Mouse (Mus musculus) thymus, adult 2 months (tissue): ENCODE measurements at regions not wholly inside any gene's neighbourhood (a gene's known extent, or its start where the extent isn't known, plus 50 kb on each side); places are given as distances from the start of the nearest gene placed in this dataset.

Source experiments
- DNase-seq: peaks from one replicate; pipeline ENCODE4 v3.0.0; 2021
- H3K27ac ChIP-seq: fragments of 200-500 bp; 2 replicates; pipeline ENCODE4 v1.5.1; 2012; ENCODE audit warnings: low read length, control low read depth; ENCODE audit not compliant: control insufficient read depth, insufficient read depth
- H3K27me3 ChIP-seq: fragments of 200-500 bp; 2 replicates; pipeline ENCODE4 v1.6.1; 2012; ENCODE audit warnings: mild to moderate bottlenecking, low read length, moderate library complexity, mixed read lengths; ENCODE audit not compliant: control insufficient read depth, insufficient read depth
- H3K36me3 ChIP-seq: fragments of 200-500 bp; 2 replicates; pipeline ENCODE4 v1.6.1; 2012; ENCODE audit warnings: mild to moderate bottlenecking, low read length, moderate library complexity; ENCODE audit not compliant: control insufficient read depth, insufficient read depth
- H3K4me1 ChIP-seq: fragments of 200-500 bp; replicated peaks from 2 replicates; pipeline ENCODE4 v1.6.1; 2012; ENCODE audit warnings: low read length; ENCODE audit not compliant: control insufficient read depth, insufficient read depth
- H3K4me3 ChIP-seq: fragments of 200-500 bp; 2 replicates; pipeline ENCODE4 v1.5.1; 2012; ENCODE audit warnings: mild to moderate bottlenecking, low read length, control low read depth, moderate library complexity; ENCODE audit not compliant: control insufficient read depth, insufficient read depth
- CTCF ChIP-seq: fragments of 200-500 bp; IDR thresholded peaks from 2 replicates; pipeline ENCODE4 v1.5.1; 2012; ENCODE audit warnings: mild to moderate bottlenecking, control low read depth, low read length, moderate library complexity, borderline replicate concordance; ENCODE audit not compliant: control insufficient read depth, poor library complexity, insufficient read depth; ENCODE audit errors: extremely low read depth
- POLR2A ChIP-seq: fragments of 200-500 bp; IDR thresholded peaks from 2 replicates; pipeline ENCODE4 v1.6.1; 2012; ENCODE audit warnings: mild to moderate bottlenecking, low read length, control low read depth, moderate library complexity; ENCODE audit not compliant: control insufficient read depth, poor library complexity, insufficient read depth; ENCODE audit errors: extremely low read depth
- WGBS: fragments of 180-500 bp; shearing (Covaris S2); methylation state at CpG from one replicate; pipeline ENCODE4 v1.1.7; 2018; 5-methylcytosine and 5-hydroxymethylcytosine counted together

GRCm38 (mm10) chr1:38739018-38739417, 74.3 kb upstream of the Aff3 start:
- no peak for DNase-seq
- Histone ChIP-seq H3K27ac (no peak overlapping the region), H3K4me3 (no peak overlapping the region), H3K27me3 (no peaks in the 10 kb centered on the region), H3K36me3 (no peaks in the 10 kb centered on the region), H3K4me1 (no peaks in the 10 kb centered on the region)
- TF ChIP-seq CTCF = no peak
- TF ChIP-seq POLR2A = no peak

DNA sequence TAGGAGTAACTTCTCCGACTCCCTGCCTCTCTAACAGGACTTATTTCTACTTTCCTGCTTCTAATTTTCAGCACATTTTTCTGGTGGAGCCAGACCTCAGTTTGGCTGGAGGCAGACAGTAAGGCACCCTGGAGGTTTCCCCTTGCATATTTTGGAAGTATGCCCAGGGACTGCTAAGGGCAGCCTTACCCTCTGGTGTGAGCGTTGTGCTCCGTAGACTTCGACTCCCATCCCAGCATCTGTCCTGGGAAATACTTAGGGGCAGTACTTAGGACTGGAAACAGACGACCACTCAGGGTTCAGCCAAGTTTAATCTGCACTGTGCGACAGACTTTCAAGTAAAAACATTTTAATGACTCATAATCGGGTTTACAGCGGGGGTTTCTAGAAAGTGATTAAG, 71.0 kb upstream of the Aff3 start:
- WGBS = 94% methylated on average over 8 of the region's 8 CpGs
- Histone ChIP-seq H3K4me3 (no peak overlapping the region), H3K27ac (no peak overlapping the region), H3K4me1 (no peaks in the 10 kb centered on the region), H3K27me3 (no peaks in the 10 kb centered on the region), H3K36me3 (no peaks in the 10 kb centered on the region)
- TF ChIP-seq POLR2A (no peak), CTCF (no peak)
- DNase-seq = no peak

- H3K27ac ChIP-seq = no peak overlapping the region
- TF ChIP-seq CTCF (no peak), POLR2A (no peak)
- DNase-seq = no peak
- no peak overlapping the region for H3K4me3 ChIP-seq
- no peaks in the 10 kb centered on the region for H3K36me3 ChIP-seq
- no peaks in the 10 kb centered on the region for H3K4me1 ChIP-seq
- no peaks in the 10 kb centered on the region for H3K27me3 ChIP-seq
Observed at GRCm38 (mm10) chr1:38733201-38733600, 68.4 kb upstream of the Aff3 start.

- Histone ChIP-seq H3K4me1 (no peaks in the 10 kb centered on the region), H3K36me3 (no peaks in the 10 kb centered on the region), H3K4me3 (no peak overlapping the region), H3K27ac (no peak overlapping the region), H3K27me3 (no peaks in the 10 kb centered on the region)
- DNase-seq = no peak
- no peak for TF ChIP-seq CTCF
- TF ChIP-seq POLR2A = no peak
- 96% methylated on average over 10 of the region's 10 CpGs for WGBS
Observed at GRCm38 (mm10) chr1:38729977-38730782, 65.4 kb upstream of the Aff3 start.

GRCm38 (mm10) chr1:38725805-38726204, 61.0 kb upstream of the Aff3 start:
- TF ChIP-seq POLR2A (no peak), CTCF (no peak)
- Histone ChIP-seq H3K27me3 (no peaks in the 10 kb centered on the region), H3K4me1 (no peaks in the 10 kb centered on the region), H3K4me3 (no peak overlapping the region), H3K27ac (no peak overlapping the region), H3K36me3 (no peaks in the 10 kb centered on the region)
- DNase-seq = no peak
- whole genome bisulfite sequencing = 92% methylated on average over 9 of the region's 9 CpGs

DNA sequence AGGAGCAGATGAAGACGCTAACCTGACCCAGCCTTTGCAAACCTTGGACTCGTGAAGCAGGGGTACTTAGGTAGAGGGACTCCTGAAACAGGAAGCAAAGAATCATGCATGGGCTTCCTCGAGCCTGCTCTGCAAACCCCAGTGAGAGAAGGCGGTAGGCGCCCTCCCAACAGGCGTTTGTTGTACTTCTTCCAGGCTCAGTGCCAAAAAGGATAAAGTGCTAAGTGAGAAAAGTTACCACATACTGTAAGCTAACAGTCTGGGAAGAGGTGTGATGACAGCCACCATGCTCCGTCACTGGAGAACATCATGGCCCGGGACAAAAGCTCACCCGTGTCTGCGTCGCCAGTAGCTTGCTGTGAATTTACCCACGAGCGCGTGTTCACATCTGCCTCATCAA, 59.9 kb upstream of the Aff3 start:
- Histone ChIP-seq H3K27ac (no peak overlapping the region), H3K36me3 (no peaks in the 10 kb centered on the region), H3K4me1 (no peaks in the 10 kb centered on the region), H3K4me3 (no peak overlapping the region), H3K27me3 (no peaks in the 10 kb centered on the region)
- no peak for DNase-seq
- no peak for TF ChIP-seq CTCF
- 91% methylated on average over 14 of the region's 14 CpGs for WGBS

GRCm38 (mm10) chr1:38722155-38722554, 57.4 kb upstream of the Aff3 start:
- H3K4me3 ChIP-seq = no peak overlapping the region
- TF ChIP-seq CTCF (no peak), POLR2A (no peak)
- no peaks in the 10 kb centered on the region for H3K27me3 ChIP-seq
- H3K27ac ChIP-seq = no peak overlapping the region
- 38% methylated on average over 10 of the region's 10 CpGs for WGBS
- H3K4me1 ChIP-seq = no peaks in the 10 kb centered on the region
- no peak for DNase-seq
- H3K36me3 ChIP-seq = no peaks in the 10 kb centered on the region
